Mouse (Mus musculus) small intestine, adult 2 months (tissue): ENCODE measurements around the gene Ghsr. TPM values are rescaled to one million over a fixed set of nuclear protein-coding genes. Genes with fewer than 3 reads are reported as not detected.

Experiments used
- H3K27ac ChIP-seq: fragments of 200-500 bp; 2 replicates; pipeline ENCODE4 v1.5.1; 2012; ENCODE audit warnings: low read depth, low read length, control low read depth, inconsistent platforms; ENCODE audit not compliant: insufficient read depth
- H3K27me3 ChIP-seq: fragments of 200-500 bp; 2 replicates; pipeline ENCODE4 v1.6.1; 2012; ENCODE audit warnings: mild to moderate bottlenecking, moderate library complexity, low read length, inconsistent platforms; ENCODE audit not compliant: control insufficient read depth, insufficient read depth
- H3K36me3 ChIP-seq: fragments of 200-500 bp; 2 replicates; pipeline ENCODE4 v1.6.1; 2012; ENCODE audit warnings: mild to moderate bottlenecking, low read length, control low read depth, inconsistent platforms; ENCODE audit not compliant: control insufficient read depth, insufficient read depth
- H3K4me1 ChIP-seq: fragments of 200-500 bp; 2 replicates; pipeline ENCODE4 v1.6.1; 2012; ENCODE audit warnings: low read length, inconsistent platforms, mixed read lengths; ENCODE audit not compliant: control insufficient read depth, insufficient read depth, insufficient read length
- H3K4me3 ChIP-seq: fragments of 200-500 bp; 2 replicates; pipeline ENCODE4 v1.5.1; 2012; ENCODE audit warnings: low read depth, mild to moderate bottlenecking, control low read depth, inconsistent platforms, low read length, moderate library complexity
- CTCF ChIP-seq: fragments of 200-500 bp; IDR thresholded peaks from 2 replicates; pipeline ENCODE4 v1.5.1; 2012; ENCODE audit warnings: low read depth, mild to moderate bottlenecking, control low read depth, inconsistent platforms, low read length, moderate library complexity, mixed read lengths; ENCODE audit not compliant: insufficient replicate concordance, insufficient read length; ENCODE audit errors: extremely low read depth
- POLR2A ChIP-seq: fragments of 200-500 bp; IDR thresholded peaks from 2 replicates; pipeline ENCODE4 v1.6.1; 2012; ENCODE audit warnings: low read depth, mild to moderate bottlenecking, control low read depth, inconsistent platforms, low read length, moderate library complexity
- WGBS: fragments of 180-500 bp; shearing (Covaris S2); methylation state at CpG from one replicate; pipeline ENCODE4 v1.1.7; 2018; 5-methylcytosine and 5-hydroxymethylcytosine counted together
- polyA plus RNA-seq: library from polyadenylated mRNA; depleted of rRNA; stranded (reverse); fragments of >200 nt; gene quantifications from 2 replicates; pipeline ENCODE4 v1.2.3, GENCODE M21; 2012

Gene Ghsr
- polyA plus RNA-seq, 1 experiment = not detected

- no peaks in the 10 kb centered on the region; the same call in 1 of the 2 replicates for H3K27me3 ChIP-seq
- WGBS = 42% methylated on average over 2 of the region's 2 CpGs
- no peaks in the 10 kb centered on the region for H3K36me3 ChIP-seq
- H3K4me3 ChIP-seq = no peak overlapping the region
- H3K4me1 ChIP-seq = no peaks in the 10 kb centered on the region
- no peak overlapping the region for H3K27ac ChIP-seq
- TF ChIP-seq POLR2A = no peak
- no peak for TF ChIP-seq CTCF
Observed at GRCm38 (mm10) chr3:27408564-27408963, 37.4 kb downstream of the Ghsr start.

GRCm38 (mm10) chr3:27411286-27411685, 40.1 kb downstream of the Ghsr start:
- WGBS = 86% methylated on average over 2 of the region's 2 CpGs
- TF ChIP-seq CTCF = no peak

GRCm38 (mm10) chr3:27413566-27413965, 42.4 kb downstream of the Ghsr start:
- no peaks in the 10 kb centered on the region; the same call in 1 of the 2 replicates for H3K27me3 ChIP-seq
- 91% methylated on average over 3 of the region's 3 CpGs for WGBS
- no peak overlapping the region for H3K27ac ChIP-seq
- no peaks in the 10 kb centered on the region for H3K4me1 ChIP-seq
- no peak overlapping the region for H3K4me3 ChIP-seq
- H3K36me3 ChIP-seq = peaks cover 5% of the 10 kb centered on the region; the same call in 1 of the 2 replicates
- TF ChIP-seq POLR2A = no peak
- no peak for TF ChIP-seq CTCF

More at GRCm38 (mm10) chr3:27411286-27411685, 40.1 kb downstream of the Ghsr start:
- Histone ChIP-seq H3K4me1 (no peaks in the 10 kb centered on the region), H3K36me3 (no peaks in the 10 kb centered on the region), H3K4me3 (no peak overlapping the region), H3K27me3 (no peaks in the 10 kb centered on the region; the same call in 1 of the 2 replicates), H3K27ac (no peak overlapping the region)

GRCm38 (mm10) chr3:27416786-27417185, 45.6 kb downstream of the Ghsr start:
- Histone ChIP-seq H3K4me3 (no peak overlapping the region), H3K4me1 (no peaks in the 10 kb centered on the region), H3K36me3 (peaks cover 12% of the 10 kb centered on the region), H3K27ac (no peak overlapping the region), H3K27me3 (no peaks in the 10 kb centered on the region)
- WGBS = 95% methylated on average over 10 of the region's 10 CpGs
- TF ChIP-seq CTCF (no peak), POLR2A (no peak)

GRCm38 (mm10) chr3:27418602-27419001, 47.5 kb downstream of the Ghsr start:
- Histone ChIP-seq H3K27me3 (no peaks in the 10 kb centered on the region), H3K4me3 (no peak overlapping the region), H3K27ac (no peak overlapping the region), H3K36me3 (peaks cover 15% of the 10 kb centered on the region), H3K4me1 (no peaks in the 10 kb centered on the region)
- TF ChIP-seq CTCF (no peak), POLR2A (no peak)
- WGBS = 88% methylated on average over 8 of the region's 8 CpGs

GRCm38 (mm10) chr3:27421980-27422379, 50.8 kb downstream of the Ghsr start:
- H3K27me3 ChIP-seq = no peaks in the 10 kb centered on the region
- no peaks in the 10 kb centered on the region for H3K4me1 ChIP-seq
- WGBS = 89% methylated on average over 12 of the region's 12 CpGs
- no peak overlapping the region for H3K27ac ChIP-seq
- no peak overlapping the region for H3K4me3 ChIP-seq
- TF ChIP-seq POLR2A (no peak), CTCF (no peak)
- peaks cover 28% of the 10 kb centered on the region for H3K36me3 ChIP-seq

GRCm38 (mm10) chr3:27422521-27422920, 51.4 kb downstream of the Ghsr start:
- H3K27ac ChIP-seq = no peak overlapping the region
- no peak overlapping the region for H3K4me3 ChIP-seq
- WGBS = 82% methylated on average over 6 of the region's 6 CpGs
- no peak for TF ChIP-seq CTCF
- TF ChIP-seq POLR2A = no peak
- peaks cover 28% of the 10 kb centered on the region for H3K36me3 ChIP-seq
- no peaks in the 10 kb centered on the region for H3K27me3 ChIP-seq
- no peaks in the 10 kb centered on the region for H3K4me1 ChIP-seq

GRCm38 (mm10) chr3:27424049-27424667, 53.0 kb downstream of the Ghsr start:
- TF ChIP-seq CTCF (no peak), POLR2A (no peak)
- Histone ChIP-seq H3K27me3 (no peaks in the 10 kb centered on the region), H3K27ac (no peak overlapping the region), H3K4me1 (no peaks in the 10 kb centered on the region), H3K36me3 (peaks cover 25% of the 10 kb centered on the region), H3K4me3 (no peak overlapping the region)
- 74% methylated on average over 11 of the region's 11 CpGs for WGBS
